Mouse (Mus musculus) bone marrow, adult 2 months (tissue): ENCODE measurements at regions not wholly inside any gene's neighbourhood (a gene's known extent, or its start where the extent isn't known, plus 50 kb on each side); places are given as distances from the start of the nearest gene placed in this dataset.

Source experiments
- CTCF ChIP-seq: fragments of 200-500 bp; IDR thresholded peaks from 2 replicates; pipeline ENCODE4 v1.5.1; 2011; ENCODE audit warnings: low read length, control low read depth; ENCODE audit not compliant: control insufficient read depth, insufficient read depth
- POLR2A ChIP-seq: fragments of 200-500 bp; IDR thresholded peaks from 2 replicates; pipeline ENCODE4 v1.6.1; 2011; ENCODE audit warnings: low read depth, mild to moderate bottlenecking, control low read depth, low read length, borderline replicate concordance; ENCODE audit not compliant: control insufficient read depth

DNA sequence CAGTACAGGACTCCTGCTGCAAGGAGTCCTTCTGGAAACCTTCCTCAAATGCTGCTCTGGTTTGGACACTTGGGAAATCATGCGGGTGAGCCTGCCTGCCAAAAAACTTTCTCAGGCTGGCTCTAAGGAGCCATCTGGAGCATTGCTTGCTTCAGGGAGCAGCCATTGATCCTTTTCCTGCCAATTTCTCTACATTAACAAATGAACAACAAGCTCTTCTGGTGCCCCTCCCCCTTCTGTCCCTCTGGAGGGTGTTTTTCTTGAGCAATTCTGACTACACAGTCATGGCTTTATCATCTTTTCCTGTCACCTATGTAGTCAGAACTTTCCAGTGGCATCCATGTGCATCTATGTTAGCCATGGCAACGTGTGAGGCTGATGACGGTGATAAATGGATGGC is 84.5 kb downstream of the Fam43a start:
- TF ChIP-seq CTCF (no peak), POLR2A (no peak)
